Mouse (Mus musculus) gastrocnemius, postnatal 25 days (tissue): ENCODE data around the gene Ahnak2. TPM values are rescaled to one million over a fixed set of nuclear protein-coding genes. Genes with fewer than 3 reads are reported as not detected.

Experiments
- DNase-seq: peaks from one replicate; pipeline ENCODE4 v3.0.0; 2022
- total RNA-seq, 2 experiments: library from RNA; stranded (reverse); gene quantifications; 1 replicate in 1 of 2; 2 replicates in 1 of 2; pipeline ENCODE4 v1.2.3; 2021

Gene Ahnak2
- total RNA-seq, 2 experiments from 2014 or later, result 4.9 to 11.8 TPM

GRCm38 (mm10) chr12:112796551-112797510, 5.6 kb downstream of the Ahnak2 start:
- DNase-seq, result no peak

GRCm38 (mm10) chr12:112795466-112796104, 6.9 kb downstream of the Ahnak2 start:
- DNase-seq, result peak; percentile 79

- no peak for DNase-seq
These were observed 7.5 kb downstream of the Ahnak2 start for GRCm38 (mm10) chr12:112794998-112795397.

- no peak for DNase-seq
These were observed 8.1 kb downstream of the Ahnak2 start for GRCm38 (mm10) chr12:112794356-112794816.

- peak; percentile 31 for DNase-seq
These were observed 8.7 kb downstream of the Ahnak2 start for GRCm38 (mm10) chr12:112793601-112794355.

GRCm38 (mm10) chr12:112791026-112791425, 11.4 kb downstream of the Ahnak2 start:
- no peak for DNase-seq

GRCm38 (mm10) chr12:112774481-112774880, 28.0 kb downstream of the Ahnak2 start:
- no peak for DNase-seq

GRCm38 (mm10) chr12:112774026-112774425, 28.4 kb downstream of the Ahnak2 start:
- no peak for DNase-seq

GRCm38 (mm10) chr12:112773366-112773765, 29.1 kb downstream of the Ahnak2 start:
- no peak for DNase-seq

- no peak for DNase-seq
These were observed 30.2 kb downstream of the Ahnak2 start for GRCm38 (mm10) chr12:112772306-112772705.

- no peak for DNase-seq
These were observed 32.1 kb downstream of the Ahnak2 start for GRCm38 (mm10) chr12:112770396-112770795.

- DNase-seq, result no peak
These were observed 32.7 kb downstream of the Ahnak2 start for GRCm38 (mm10) chr12:112769751-112770150.

GRCm38 (mm10) chr12:112769031-112769430, 33.4 kb downstream of the Ahnak2 start:
- no peak for DNase-seq

- no peak for DNase-seq
These were observed 34.3 kb downstream of the Ahnak2 start for GRCm38 (mm10) chr12:112768166-112768565.

- no peak for DNase-seq
These were observed 35.2 kb downstream of the Ahnak2 start for GRCm38 (mm10) chr12:112767036-112767890.

GRCm38 (mm10) chr12:112766586-112766985, 35.9 kb downstream of the Ahnak2 start:
- DNase-seq, result no peak

- no peak for DNase-seq
These were observed 37.5 kb downstream of the Ahnak2 start for GRCm38 (mm10) chr12:112764991-112765390.

- DNase-seq, result no peak
These were observed 38.3 kb downstream of the Ahnak2 start for GRCm38 (mm10) chr12:112764141-112764540.

- no peak for DNase-seq
These were observed 39.3 kb downstream of the Ahnak2 start for GRCm38 (mm10) chr12:112763176-112763575.

GRCm38 (mm10) chr12:112762018-112762417, 40.4 kb downstream of the Ahnak2 start:
- no peak for DNase-seq

- DNase-seq, result no peak
These were observed 41.0 kb downstream of the Ahnak2 start for GRCm38 (mm10) chr12:112761411-112761810.
